Mouse (Mus musculus): ENCODE data around the gene Kcnk3.

Kcnk3 gene

GRCm38 (mm10) chr5:30666391-30667195 lies 78.6 kb downstream of the Kcnk3 start, which contains the start of gene Cenpa:
Cenpa (plus strand) TSS chr5:30666777.
- in situ Hi-C loops (cut with MboI; ENCODE audit: unreplicated experiment in 2 of 2): no loop called here

GRCm38 (mm10) chr5:30667215-30667614 lies 79.2 kb downstream of the Kcnk3 start:
- in situ Hi-C loops (cut with MboI; ENCODE audit: unreplicated experiment in 2 of 2): no loop called here

GRCm38 (mm10) chr5:30667686-30668085 lies 79.7 kb downstream of the Kcnk3 start:
- in situ Hi-C loops (cut with MboI; ENCODE audit: unreplicated experiment in 2 of 2): no loop called here

- in situ Hi-C loops (cut with MboI; ENCODE audit: unreplicated experiment in 2 of 2): no loop called here
Observed at GRCm38 (mm10) chr5:30668637-30669495, 80.9 kb downstream of the Kcnk3 start.

- in situ Hi-C loops (cut with MboI; ENCODE audit: unreplicated experiment in 2 of 2): no loop called here
Observed at GRCm38 (mm10) chr5:30669496-30669830, 81.5 kb downstream of the Kcnk3 start.

- in situ Hi-C loops (cut with MboI; ENCODE audit: unreplicated experiment in 2 of 2): no loop called here
Observed at GRCm38 (mm10) chr5:30670091-30670490, 82.1 kb downstream of the Kcnk3 start.

GRCm38 (mm10) chr5:30674001-30674400 lies 86.0 kb downstream of the Kcnk3 start:
- in situ Hi-C loops (cut with MboI; ENCODE audit: unreplicated experiment in 2 of 2): no loop called here

All from v-Abl transformed pro-B cells (cell line).